Mouse (Mus musculus) regulatory T cell (primary cell): ENCODE measurements around the gene Ephb2.

ENCODE experiments used
- in situ Hi-C: fragments of 300-600 bp; cut with MboI, MseI; formaldehyde crosslinking; loops from one replicate; pipeline ENCODE4 v1.15.1; 2025; ENCODE audit warnings: high pct_unique_total_duplicates

Ephb2 gene

DNA sequence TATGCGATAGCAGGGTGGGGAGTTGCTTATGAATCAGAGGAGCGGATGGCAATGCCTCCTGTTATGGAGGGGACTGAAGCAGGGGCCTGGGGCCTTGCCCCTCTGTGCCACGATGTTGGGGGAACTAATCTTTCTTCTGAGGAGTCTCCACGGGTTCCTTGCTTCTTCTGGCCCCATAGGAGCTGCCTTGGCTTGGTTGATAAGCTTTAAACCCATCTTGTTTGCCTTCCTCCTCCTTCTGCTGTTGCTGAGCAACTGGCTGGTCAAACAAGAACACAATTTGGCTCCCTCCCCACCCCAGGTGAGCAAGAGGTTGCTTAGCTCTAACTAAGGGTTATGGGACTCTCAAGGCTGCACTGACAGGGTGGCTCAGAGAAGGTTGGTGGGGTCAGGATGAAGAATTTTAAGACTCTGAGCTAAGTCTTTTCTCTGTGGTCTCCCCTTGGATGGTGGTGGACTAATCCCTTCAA lies 225.4 kb downstream of the Ephb2 start, which contains the start of gene Tex46:
Gene Tex46, plus strand, starts transcription at position 51 of the 470 bp plus-strand sequence.
- in situ Hi-C loops: no loop called here

DNA sequence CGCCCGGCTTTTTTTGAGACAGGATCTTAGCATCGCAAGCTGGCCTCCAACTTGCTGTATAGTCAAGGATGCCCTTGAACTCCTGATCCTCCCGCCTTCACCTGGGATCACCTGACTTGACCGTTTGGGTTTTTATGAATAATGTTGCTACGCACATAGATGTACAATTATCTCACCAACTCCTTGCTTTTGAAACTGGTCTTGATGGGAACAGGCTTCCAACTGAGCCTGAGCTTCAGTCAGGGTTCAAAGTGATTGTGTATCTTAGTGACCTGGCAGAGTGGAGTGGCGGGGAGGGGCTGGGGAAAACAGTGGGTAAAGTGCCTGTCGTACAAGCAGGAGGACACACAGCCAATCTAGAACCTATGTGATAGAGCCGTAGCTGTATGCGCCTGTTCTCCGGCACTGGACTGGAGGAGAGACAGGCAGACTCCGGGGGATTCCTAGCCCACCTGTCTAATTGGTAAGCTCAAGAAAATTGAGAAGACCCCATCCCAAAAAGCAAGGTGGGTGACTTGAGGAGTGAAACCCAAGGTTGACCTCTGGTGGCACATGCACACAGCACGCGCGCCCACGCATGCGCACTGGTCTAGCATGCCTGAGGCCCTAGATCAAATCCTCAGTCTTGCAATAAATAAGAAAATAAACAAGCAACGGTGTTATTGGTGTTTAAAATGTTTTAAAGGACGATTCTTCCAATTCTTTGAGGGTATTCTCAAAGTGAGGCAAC lies 229.9 kb downstream of the Ephb2 start:
- in situ Hi-C loops: no loop called here

DNA sequence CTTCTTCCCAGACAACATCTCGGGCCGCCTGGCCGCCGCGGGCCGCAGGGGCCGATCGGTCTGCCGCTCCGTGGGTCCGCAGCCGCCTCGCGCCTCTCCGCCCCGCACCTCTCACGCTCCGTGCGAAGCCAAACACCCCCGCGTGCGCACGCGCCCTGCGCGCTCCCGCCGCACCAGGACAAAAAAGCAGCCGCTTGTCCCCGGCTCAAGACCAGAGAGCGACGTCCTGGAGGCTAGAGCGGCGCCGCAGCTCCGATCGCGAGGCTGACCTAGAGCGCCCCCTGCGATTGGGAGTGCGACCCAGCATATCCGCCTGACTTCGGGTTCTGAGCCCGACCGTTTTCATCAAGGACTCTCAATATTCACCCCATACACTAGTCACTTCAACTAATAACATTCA lies 233.2 kb downstream of the Ephb2 start, which contains the start of gene Kdm1a:
Gene Kdm1a, minus strand, starts transcription at position 156 of the 400 bp plus-strand sequence.
- in situ Hi-C loops: no loop called here

DNA sequence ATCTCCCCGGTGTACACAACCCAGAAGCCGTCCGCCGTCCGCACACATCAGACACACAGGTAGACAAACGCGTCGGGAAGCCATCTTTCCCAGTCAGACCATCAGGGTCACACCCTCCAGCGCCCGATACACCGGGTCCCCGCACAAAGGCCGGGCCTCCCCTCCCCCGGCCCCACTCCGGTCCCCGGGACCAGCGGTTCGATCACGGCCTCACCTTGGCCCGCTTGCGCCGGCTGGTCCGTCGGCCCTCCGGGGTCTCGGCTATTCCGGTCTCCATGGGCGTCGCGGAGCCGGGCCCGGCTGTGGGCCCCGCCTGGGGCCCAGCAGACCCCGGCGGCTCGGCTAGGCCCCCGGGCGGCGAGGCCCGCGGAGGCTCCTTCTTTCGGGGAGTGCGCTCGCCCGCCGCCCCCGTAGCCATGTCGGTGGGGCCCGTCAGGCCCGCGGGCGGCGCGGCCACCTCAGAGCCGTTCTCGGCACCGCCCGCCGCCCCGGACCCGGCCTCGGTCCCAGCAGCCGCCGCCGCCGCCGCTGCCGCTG lies 233.7 kb downstream of the Ephb2 start:
- in situ Hi-C loops: no loop called here

DNA sequence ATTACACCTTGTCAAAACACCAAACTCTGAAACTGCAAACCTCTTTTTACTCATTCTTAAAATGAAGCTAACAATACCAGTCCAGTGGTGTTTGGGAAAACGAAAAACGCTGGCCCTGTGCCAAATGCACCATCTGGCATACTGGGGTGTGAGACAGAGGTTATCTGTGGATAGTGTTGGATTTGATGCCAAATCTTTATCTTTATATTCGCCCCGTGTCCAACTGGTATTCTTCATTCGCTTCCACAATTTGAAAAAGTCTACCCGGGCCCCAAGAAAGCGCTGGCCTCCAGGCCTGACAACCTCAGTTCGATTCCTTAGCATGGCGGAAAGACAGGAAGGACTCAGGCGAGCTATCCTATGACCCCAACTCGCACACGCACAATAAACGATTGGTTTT lies 234.3 kb downstream of the Ephb2 start:
- in situ Hi-C loops: no loop called here

DNA sequence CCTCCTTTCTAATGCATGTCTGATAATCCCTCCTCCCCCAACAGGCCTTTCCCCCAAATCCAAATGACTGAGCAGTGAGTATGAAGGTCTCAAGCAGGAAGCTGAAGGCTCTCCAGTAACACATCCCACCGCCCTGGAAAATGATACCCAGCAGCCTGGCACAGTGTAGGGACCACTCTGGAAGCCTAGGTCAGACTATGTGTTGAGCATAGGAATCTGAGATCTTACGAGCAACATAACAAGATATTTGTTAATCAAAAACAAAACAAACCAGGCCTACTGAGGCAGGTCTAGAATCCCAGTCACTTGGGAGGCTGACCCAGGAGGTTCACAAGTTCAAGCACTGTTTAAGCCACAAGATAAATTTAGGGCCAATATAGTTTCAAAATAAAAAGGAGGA lies 235.3 kb downstream of the Ephb2 start:
- in situ Hi-C loops: no loop called here

DNA sequence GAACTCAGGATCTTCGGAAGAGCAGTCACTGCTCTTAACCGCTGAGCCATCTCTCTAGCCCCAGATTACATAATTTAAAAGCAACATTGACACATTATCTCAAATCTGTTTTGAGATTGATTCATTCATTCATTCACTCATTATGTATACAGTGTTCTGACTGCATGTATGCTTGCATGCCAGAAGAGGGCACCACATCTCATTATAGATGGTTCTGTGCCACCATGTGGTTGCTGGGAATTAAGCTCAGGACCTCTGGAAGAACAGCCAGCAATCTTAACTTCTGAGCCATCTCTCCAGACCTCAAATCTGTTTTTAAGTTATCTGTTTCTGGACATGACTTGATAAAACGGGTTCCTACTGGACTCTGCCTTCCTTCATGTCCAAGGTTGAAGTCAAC lies 235.9 kb downstream of the Ephb2 start:
- in situ Hi-C loops: loop anchor here (10.0 kb wide), 1 partner anchor 135 kb away; the partner anchor contains the start of genes 6030445D17Rik and Luzp1

DNA sequence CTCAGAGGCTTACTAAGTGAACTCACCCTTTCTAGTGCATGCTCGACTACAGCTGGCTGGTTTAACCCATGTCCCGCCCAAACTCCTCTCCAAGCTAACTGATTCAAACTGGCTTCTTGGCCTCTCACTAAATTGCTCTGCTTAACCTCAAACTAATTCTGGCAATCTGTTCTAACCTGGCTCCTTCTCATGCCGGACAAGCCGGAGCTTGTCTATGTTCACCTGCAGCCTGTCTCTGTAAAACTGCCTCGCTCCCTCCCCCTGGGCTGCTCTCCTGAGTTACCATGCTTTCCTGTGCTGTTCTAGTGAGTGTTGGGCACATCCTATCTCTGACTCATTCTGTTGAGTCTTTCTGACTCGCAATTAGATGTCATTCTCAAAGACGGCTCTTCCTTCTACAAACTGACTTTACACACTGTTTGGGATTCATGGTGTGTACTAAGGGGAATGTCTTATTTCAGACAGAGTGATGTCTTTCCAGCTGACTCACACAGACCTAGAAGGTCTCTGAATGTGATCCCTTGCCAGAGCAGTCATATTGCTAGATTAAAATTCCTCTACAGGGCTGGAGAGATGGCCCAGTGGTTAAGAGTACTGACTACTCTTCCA lies 237.4 kb downstream of the Ephb2 start:
- in situ Hi-C loops: loop anchor here (10.0 kb wide), 1 partner anchor 134 kb away; the partner anchor contains the start of genes 6030445D17Rik and Luzp1
